Mouse (Mus musculus) bone marrow, adult 2 months (tissue): Measurements from ENCODE around the gene Podxl2.

Experiments used
- CTCF ChIP-seq: fragments of 200-500 bp; IDR thresholded peaks from 2 replicates; pipeline ENCODE4 v1.5.1; 2011; ENCODE audit warnings: low read length, control low read depth; ENCODE audit not compliant: control insufficient read depth, insufficient read depth
- POLR2A ChIP-seq: fragments of 200-500 bp; IDR thresholded peaks from 2 replicates; pipeline ENCODE4 v1.6.1; 2011; ENCODE audit warnings: low read depth, mild to moderate bottlenecking, control low read depth, low read length, borderline replicate concordance; ENCODE audit not compliant: control insufficient read depth

GRCm38 (mm10) chr6:88909151-88909550 is 34.3 kb upstream of the Podxl2 start:
- TF ChIP-seq POLR2A (no peak), CTCF (no peak)
